Mouse (Mus musculus): Measurements from ENCODE around the gene Hoxc13. TPM values are rescaled to one million over a fixed set of nuclear protein-coding genes. Genes with fewer than 3 reads are reported as not detected.

Gene Hoxc13
- total RNA-seq, 2 experiments from 2014 or later, result not detected

DNA sequence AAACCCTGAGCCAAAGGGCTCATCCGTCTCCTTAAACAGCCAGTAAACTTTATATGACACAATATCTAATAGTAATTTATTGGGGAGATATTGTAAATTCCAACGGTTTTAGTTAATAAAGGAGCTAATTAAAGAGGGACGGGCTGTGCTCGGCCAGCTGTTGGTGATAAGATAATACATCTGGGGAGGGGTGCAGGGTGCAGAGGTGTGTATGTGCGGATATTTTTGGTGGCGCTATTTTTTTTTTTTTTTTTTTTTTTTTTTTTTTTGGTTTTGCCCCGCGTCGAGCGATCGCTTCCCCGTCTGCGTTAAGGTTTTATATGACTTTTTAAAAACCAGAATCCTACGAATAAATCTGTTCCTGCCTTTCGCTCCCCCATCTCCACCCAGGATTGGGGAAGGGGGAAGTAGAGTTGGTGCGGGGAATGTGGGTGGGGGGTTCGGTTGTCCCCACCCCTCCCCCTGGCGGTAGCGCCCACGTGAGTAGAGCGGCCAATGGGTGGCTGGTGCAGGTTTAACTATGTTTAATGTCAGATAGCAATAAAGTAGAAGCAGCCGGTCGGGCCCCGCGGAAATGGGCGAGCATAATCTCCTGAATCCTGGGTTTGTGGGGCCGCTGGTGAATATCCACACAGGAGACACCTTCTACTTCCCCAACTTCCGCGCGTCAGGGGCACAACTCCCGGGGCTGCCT lies 15.5 kb downstream of the Hoxc13 start, which contains the start of gene Hoxc12:
Hoxc12 (plus strand) TSS at position 479 of the 694 bp plus-strand sequence.
- no peak for DNase-seq
- intact Hi-C loops (cut with DNase I), result no loop called here

DNA sequence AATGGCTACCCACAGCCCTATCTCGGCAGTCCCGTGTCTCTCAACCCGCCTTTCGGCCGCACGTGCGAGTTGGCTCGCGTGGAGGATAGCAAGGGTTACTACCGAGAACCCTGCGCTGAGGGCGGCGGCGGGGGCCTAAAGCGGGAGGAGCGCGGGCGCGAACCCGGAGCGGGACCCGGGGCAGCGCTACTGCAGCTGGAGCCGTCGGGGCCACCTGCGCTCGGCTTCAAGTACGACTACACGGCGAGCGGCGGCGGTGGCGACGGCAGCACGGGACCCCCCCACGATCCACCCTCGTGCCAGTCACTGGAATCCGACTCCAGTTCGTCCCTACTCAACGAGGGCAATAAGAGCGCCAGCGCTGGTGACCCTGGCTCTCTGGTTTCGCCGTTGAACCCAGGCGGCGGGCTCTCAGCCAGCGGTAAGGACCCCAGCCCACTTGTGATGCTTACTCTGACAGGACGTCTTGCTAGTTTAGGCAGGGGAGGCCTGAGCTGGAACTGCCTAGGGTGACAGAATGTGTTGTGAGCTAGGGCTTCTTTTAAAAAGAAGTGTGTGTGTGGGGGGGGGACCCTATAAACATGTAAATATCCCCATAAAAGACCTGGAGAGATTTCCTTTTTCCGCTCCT lies 16.2 kb downstream of the Hoxc13 start:
- no peak for DNase-seq
- intact Hi-C loops (cut with DNase I), result no loop called here

DNA sequence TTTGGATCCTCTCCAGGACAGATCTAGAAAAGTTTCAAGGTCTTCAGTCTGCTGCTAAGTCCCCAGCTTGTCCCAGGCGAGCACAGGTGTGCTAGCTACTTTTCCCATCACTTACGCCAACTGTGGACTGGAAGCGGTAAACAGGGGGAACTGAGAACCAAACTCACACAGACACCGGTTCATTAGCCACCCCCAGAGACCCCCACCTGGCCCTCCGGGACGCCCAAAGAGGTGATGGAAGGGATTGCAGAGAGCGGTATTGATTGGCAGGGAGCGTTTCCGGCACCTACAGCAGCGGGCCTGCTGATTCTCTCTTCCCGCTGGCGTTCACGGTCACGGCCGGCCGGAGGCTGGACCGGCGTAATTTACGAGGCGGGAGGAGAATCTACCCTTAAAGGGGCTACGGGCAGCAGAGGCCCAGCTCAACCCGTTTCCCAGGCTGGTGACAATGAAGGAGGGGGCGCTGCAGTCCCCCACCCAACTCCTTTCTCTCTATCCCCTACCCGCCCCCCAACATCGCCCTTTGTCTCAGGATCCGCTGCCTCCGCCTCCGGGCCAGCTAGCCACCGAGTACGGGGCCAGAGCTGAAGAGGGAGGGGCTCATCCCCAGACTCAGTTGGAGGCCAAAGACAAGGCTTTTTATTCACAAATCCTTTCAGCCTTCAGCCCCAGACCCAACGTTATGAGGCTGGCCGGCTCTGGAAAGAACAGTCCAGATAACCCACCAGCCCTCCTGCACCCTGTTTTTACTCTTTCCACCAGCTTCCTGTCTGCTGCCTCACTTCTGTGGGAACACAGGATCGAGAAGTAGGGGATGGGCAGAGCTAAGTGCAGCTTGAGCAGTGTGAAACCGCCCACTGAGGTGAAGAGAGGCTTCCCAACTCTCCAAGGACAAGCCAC lies 18.6 kb downstream of the Hoxc13 start:
- DNase-seq, result no peak
- intact Hi-C loops (cut with DNase I), result no loop called here

DNA sequence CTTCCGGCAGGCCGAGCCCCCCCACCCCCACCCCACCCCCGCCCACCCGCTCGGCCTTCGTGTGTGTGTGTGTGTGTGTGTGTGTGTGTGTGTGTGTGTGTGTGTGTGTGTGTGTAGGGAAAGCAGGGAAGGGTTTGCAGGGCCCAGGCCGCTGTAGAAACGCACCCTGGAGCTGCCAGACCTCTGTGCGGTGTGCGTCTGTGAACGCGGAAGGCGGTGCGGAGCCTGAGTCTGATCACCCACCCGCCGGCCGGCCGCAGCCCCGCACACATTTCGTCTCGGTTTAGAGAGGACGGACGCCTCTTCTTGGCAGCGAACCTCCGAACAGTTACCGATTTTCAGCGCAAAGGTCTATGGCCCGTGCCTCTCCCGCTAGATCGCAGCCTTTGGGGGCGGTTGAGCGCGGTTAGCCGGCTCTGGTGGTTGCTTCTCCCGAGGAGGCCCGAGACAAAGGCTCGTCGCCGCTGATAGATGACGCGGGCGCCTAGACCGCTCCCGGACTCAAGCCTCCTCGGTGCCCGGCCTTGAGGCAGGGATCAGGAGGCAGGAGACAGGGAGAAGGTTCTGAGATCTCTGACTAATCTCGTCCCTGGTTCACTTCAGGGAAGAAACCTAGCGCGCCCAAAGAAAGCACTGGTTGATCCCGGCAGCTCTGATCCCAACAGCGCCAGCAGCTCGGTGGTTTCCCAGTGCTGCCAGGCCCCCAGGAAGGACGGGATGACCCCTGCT lies 22.0 kb downstream of the Hoxc13 start:
- intact Hi-C loops (cut with DNase I), result no loop called here
- no peak for DNase-seq

DNA sequence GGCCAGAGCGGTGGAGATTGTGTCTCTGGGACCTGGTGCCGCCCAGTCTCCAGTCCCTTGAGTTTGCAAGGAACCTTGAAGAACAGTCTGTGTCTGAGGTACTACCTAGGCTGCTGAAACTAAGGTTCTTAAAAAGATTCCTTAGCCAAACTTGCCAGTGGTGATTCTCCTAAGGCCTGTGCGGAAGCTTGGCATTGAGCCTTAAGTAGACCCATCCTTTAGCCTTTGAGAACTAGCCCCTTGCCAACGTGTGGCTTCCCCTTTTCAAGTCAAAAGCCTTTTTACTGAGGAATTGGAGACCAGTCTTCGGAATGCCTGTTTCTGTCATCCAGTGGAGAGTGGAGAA lies 22.5 kb downstream of the Hoxc13 start:
- intact Hi-C loops (cut with DNase I), result no loop called here
- no peak for DNase-seq

DNA sequence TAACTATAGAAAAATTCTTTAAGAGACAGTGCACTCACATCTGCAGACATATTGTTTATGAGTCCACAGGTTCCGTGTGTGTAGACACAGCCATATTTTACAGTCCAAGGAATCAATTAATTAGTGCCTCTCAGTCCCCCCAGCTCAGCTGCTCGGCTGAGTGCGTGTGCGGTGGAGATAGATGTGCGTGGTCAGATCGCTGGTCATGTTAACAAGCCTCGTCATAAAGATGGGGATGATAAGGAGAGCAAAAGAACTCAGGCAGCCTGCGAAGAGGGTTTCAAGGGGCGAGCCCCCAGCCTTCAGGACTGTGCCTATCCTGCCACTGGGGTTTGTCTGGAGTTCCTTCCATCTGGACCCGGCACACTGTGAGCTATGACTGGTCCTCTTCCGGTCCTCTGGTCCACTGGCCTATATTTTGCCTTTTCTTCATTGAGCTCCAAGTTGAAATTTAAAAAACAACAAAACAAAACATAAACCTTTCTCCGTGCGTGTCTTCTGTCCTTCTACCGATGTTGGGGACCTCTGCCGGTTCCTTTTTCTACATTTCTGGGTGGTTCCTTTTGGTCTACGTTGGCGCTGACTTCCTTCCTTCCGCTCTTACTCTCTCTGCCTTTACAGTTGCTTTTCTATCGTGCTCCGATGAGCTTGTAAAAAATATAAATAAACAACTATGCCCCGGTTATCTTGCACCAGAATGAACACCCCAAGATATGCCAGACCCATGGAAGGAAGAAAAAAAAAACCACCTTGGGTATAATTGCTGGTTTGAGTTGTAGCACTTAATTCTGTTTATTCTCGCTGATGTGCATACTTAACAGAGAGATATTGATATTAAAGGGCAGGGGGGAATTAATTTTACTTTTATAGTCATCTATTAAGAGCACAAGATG lies 24.5 kb downstream of the Hoxc13 start:
- intact Hi-C loops (cut with DNase I), result no loop called here
- DNase-seq, result no peak

DNA sequence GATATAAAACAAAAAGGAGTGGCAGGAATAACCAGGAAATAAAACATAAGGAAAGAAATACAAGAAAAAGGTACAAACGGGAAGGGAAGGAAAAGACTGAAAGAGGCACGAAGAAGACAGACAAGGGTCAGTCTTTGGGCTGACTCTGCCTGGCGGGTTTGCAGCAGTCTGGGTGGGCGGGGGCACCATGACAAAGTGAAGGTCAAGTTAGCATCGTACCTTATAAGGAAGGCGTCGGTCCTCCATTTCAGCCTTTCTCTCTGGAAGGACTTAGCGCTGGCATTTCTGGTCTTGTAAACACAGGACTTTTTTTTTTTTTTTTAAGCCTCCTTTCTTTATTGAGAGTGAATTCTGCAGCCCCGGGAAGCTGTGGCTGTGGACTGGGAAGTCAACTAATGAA lies 26.4 kb downstream of the Hoxc13 start:
- intact Hi-C loops (cut with DNase I), result no loop called here
- DNase-seq, result no peak

DNA sequence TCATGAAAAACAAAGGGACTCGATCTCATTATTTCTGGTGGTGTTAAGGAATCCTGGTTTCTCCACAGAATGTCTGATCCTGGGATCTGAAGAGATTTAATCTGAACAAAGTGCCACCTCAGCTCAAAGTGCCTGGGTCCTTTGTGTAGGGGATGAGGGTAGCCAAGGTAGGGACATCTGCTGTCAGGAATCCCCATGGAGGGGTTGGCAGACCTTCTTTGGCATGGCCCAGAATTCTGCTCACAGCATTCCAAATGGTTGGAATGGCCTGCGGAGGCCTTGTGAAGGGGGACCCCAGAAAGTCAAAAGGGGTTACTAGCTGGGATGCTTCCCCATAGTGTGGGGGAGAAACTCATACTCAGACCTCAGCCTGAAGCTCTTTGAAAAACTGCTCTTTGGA lies 27.9 kb downstream of the Hoxc13 start:
- no peak for DNase-seq
- intact Hi-C loops (cut with DNase I), result no loop called here

DNA sequence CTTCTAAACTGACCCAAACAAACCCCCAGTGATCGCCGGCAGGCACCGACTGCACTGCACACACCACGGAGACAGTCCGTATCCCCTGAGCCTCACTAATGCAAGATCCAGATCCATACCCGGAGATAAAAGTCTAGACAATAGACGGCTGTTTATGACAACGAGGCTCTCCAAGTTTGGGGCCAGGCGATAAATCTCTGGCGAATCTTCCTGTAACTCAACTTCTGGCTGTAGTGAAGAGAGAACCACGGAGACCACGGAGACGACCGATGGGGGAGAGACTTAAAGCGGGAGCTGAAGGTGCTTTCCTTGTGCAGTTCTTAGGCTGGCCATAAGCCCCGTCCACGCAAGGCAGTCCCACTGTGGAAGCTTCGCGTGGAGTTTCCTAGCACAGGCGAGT lies 28.8 kb downstream of the Hoxc13 start:
- intact Hi-C loops (cut with DNase I), result no loop called here
- DNase-seq, result no peak

DNA sequence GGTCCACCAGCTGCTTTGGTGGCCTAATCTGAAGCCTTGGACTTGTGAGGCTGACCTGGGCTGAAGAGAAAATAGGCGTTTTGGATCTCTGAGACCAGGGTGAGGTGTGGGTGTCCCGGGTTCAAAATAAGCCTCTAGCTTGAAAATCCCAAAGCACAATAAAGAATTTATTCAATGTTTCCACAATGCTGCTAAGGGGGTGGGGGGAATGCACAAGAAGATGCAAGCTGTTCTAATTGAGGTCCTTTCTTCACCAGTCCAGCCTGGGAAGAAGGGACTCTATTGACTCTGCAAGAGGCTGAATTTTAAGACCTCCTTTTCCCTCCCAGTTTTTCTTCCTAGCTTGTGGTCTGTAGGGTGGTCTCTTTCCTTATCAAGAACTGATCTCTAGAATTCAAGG lies 30.0 kb downstream of the Hoxc13 start:
- DNase-seq, result no peak
- intact Hi-C loops (cut with DNase I), result no loop called here

DNA sequence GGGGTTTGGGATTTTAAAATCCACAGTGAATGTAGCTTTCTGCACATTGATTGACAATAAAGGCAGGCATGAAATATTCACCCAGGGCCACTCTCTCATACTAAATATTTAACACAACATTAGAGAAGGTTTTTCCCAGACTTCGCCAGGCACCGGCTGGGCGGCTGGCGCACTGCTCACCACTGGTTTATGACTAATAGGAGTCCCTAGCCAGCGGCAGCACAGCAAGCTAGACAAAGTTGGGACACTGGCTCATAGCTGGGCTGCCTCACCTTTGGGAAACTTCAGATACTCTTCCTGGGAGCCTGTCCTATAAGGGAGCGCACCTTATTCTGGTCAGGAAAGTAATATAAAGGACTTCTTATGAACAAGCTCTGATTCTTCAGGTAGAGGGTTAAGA lies 32.7 kb downstream of the Hoxc13 start:
- intact Hi-C loops (cut with DNase I), result no loop called here
- no peak for DNase-seq

DNA sequence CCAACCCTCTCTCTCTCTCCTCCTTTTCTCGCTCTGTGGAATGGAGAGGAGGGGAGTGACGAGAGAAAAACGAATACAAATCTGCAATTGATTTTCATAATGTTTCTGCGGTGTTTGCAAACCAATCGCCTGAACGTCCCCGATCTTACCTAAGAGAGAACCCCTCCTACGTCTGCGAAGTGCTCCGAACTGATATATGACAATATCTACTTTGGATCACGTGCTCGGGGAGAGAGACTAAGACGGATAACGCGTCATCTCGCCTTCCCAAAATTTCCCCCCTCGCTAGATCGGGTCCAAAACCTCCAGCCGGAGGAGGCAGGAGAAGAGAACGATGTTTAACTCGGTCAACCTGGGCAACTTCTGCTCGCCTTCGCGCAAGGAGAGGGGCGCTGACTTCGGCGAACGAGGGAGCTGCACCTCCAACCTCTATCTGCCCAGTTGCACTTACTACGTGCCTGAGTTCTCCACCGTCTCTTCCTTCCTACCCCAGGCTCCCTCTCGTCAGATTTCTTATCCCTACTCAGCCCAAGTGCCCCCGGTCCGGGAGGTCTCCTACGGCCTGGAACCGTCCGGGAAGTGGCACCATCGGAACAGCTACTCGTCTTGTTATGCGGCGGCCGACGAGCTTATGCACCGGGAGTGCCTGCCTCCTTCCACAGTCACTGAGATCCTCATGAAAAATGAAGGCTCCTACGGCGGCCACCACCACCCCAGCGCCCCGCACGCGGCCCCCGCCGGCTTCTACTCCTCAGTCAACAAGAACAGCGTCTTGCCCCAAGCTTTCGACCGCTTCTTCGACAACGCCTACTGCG lies 33.5 kb downstream of the Hoxc13 start, which contains the start of gene Hoxc11:
Hoxc11 (plus strand) TSS at position 236 of the 815 bp plus-strand sequence.
- DNase-seq, result no peak
- intact Hi-C loops (cut with DNase I), result no loop called here

DNA sequence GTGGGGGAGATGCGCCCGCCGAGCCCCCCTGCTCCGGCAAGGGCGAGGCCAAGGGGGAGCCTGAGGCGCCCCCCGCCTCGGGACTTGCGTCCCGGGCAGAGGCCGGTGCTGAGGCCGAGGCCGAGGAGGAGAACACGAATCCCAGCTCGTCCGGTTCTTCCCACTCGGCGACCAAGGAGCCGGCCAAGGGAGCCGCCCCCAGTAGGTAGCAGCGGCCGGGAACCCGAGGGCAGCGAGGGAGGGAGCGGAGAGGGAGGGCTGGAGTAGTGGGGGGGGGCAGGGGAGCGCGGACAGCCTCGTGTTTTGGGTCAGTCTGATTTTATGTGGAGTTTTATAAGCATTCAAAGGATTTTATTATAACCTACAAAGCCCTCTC lies 34.1 kb downstream of the Hoxc13 start:
- no peak for DNase-seq
- intact Hi-C loops (cut with DNase I), result no loop called here

DNA sequence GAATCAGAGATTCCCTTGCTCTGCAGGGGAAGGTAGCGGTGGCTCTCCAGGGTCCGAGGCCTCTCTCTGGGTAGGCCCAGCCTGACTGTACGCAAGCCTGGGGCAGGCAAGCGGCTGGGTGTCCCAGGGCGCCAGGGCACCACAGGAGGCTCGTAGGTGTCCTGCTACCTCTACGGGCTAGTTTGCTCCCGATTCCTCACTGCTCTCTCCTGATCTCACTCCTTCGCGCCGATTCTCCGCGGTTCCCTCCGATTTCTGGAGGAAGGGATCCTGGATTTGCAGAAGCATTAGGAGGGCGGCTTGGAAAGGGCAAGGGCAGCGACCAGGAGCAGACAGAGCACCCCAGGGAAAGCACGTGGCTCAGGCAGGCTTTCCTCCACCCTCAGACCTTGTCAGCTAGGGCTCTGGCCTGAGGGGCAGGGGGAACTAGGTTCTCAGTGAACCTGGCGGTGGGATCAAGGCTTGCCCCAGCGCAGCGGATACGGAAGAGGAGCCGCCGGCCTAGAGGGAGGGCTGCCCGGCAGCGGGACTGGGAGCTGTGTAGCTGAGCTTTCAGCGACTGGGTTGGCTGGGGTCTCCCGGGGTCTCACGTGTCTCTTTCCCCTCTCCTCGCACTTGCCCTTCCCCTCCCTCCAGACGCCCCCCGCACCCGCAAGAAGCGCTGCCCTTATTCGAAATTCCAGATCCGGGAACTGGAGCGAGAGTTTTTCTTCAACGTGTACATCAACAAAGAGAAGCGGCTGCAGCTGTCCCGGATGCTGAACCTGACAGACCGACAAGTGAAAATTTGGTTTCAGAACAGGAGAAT lies 35.1 kb downstream of the Hoxc13 start:
- intact Hi-C loops (cut with DNase I), result no loop called here
- no peak for DNase-seq

DNA sequence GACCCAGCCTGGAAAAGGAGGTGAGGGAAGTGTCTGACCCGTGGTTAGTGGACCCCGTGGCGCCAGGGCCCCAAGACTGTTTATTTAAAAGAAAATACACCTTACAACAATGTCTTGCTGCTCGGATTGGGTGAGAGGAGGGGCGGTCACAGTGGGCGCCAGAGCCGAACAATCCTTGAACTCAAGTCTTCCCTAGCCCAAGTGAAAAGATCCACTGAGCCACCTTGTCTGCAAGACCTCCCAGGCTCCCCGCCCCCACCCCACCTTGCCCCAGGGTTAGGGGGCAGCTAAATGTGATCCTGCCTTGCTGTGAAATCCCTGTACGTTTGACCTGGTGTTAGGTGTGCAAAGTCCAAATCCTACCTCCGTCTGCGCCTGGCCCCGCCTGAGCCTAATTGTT lies 36.0 kb downstream of the Hoxc13 start:
- DNase-seq, result no peak

DNA sequence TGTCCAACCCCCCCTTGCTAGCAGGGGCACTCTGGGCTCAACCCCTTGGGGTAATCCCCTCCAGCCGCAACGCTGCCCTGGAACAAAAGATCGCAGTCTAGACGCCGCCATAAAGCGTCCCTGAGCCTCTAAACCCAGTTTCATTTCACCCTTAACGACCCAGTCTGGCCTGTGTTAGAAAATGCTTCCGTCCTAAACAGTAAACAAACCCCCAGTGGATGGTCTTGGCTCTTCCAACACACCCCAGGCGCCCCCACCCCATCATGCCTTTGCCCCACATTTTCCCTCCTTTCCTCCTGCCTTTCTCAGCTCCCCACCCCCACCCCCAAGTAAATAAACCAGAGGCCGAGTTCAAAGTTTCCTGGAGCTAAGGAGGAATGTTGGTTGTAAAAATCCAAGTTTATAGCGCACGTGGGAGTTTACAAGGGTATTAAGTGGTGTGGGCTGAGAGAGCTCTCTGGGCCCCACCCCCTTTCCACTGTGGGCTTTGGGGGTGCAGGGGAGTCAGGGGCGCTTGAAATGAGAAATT lies 38.8 kb downstream of the Hoxc13 start:
- no peak for DNase-seq
- intact Hi-C loops (cut with DNase I), result no loop called here

More for the DNA sequence above, 36.0 kb downstream of the Hoxc13 start:
- intact Hi-C loops (cut with DNase I), result no loop called here

DNA sequence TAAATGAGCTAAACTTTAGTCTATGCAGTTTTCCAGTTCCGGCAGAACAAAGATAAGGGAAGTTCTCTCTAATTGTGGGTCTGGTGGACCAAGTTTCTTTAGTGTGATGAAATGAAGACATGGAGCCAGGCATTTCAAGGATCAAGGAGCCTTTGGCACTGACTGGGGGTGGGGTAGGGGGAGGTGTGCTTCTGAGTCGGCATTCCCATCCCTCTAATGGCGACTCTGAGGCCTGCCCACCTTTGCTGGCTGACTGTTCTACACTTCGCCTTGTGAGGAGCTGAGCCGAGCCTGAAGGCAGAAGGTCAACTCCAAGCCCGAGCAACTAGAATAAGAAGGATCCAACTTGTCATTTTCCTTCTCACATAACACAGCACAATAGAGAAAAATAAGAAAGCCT lies 40.8 kb downstream of the Hoxc13 start:
- intact Hi-C loops (cut with DNase I), result no loop called here
- DNase-seq, result no peak

DNA sequence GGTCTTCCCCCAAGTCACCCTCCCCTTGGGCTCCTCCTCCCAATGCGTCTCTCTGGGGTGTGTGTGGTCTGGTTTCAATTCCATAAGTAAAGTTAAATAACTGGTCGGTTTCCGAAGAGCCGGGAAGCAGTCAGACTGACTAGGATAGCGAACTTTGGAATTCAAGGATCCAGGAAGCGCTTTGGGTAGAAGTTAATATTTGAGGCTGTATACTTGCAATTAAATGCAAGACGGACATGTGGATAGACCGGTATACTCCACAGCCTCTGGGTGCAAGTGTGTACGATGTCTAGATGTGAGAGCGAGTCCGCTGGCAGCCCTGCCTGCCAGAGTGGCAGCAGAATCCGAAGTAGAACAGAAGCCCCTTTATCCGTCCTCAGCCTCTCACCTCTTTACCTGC lies 41.6 kb downstream of the Hoxc13 start:
- no peak for DNase-seq
- intact Hi-C loops (cut with DNase I), result no loop called here
